Mouse (Mus musculus) lung, embryonic 14.5 days (tissue): ENCODE results near the gene Vmn1r176. TPM values are rescaled to one million over a fixed set of nuclear protein-coding genes. Genes with fewer than 3 reads are reported as not detected.
"Not testable (repeated sequence)": the region's sequence is repeated elsewhere in the genome, so short reads cannot be mapped to it uniquely, and the experiment has no call there.

ENCODE experiments used
- ATAC-seq: fragments of 200-750 bp; cut with Nextera tagmentation; 2 replicates; pipeline ENCODE4 v1.8.0; 2017; ENCODE audit warnings: mild to moderate bottlenecking, moderate TSS enrichment, moderate library complexity; ENCODE audit not compliant: insufficient read depth
- DNase-seq: peaks from one replicate; pipeline ENCODE4 v3.0.0-alpha.2; 2015
- H3K27ac ChIP-seq: fragments of 300-500 bp; sonication (generic); 2 replicates; pipeline ENCODE4 v1.5.1; 2014; ENCODE audit warnings: low read depth, mild to moderate bottlenecking, moderate library complexity
- H3K27me3 ChIP-seq: fragments of 300-500 bp; sonication (generic); 2 replicates; pipeline ENCODE4 v1.6.1; 2014; ENCODE audit warnings: low read length, control low read depth; ENCODE audit not compliant: insufficient read depth
- H3K36me3 ChIP-seq: fragments of 300-500 bp; sonication (generic); 2 replicates; pipeline ENCODE4 v1.6.1; 2014; ENCODE audit warnings: control low read depth; ENCODE audit not compliant: insufficient read depth
- H3K4me1 ChIP-seq: fragments of 300-500 bp; sonication (generic); 2 replicates; pipeline ENCODE4 v1.6.1; 2014; ENCODE audit warnings: antibody characterized with exemption, control low read depth; ENCODE audit not compliant: insufficient read depth
- H3K4me2 ChIP-seq: fragments of 300-500 bp; sonication (generic); 2 replicates; pipeline ENCODE4 v1.6.1; 2014; ENCODE audit warnings: mild to moderate bottlenecking
- H3K4me3 ChIP-seq: fragments of 300-500 bp; sonication (generic); 2 replicates; pipeline ENCODE4 v1.5.1; 2014; ENCODE audit warnings: low read depth, low read length
- H3K9ac ChIP-seq: fragments of 300-500 bp; sonication (generic); 2 replicates; pipeline ENCODE4 v1.6.1; 2014
- H3K9me3 ChIP-seq: fragments of 300-500 bp; sonication (generic); 2 replicates; pipeline ENCODE4 v1.6.1; 2016; ENCODE audit warnings: low read depth, low read length, control low read depth
- CTCF ChIP-seq: IDR thresholded peaks from 2 replicates; pipeline ENCODE4 v1.5.1; 2016; ENCODE audit warnings: antibody characterized with exemption, low read depth
- WGBS: fragments of 180-500 bp; shearing (Covaris S2); extraction: QIAGEN DNeasy Blood & Tissue Kit; methylation state at CpG from one replicate; pipeline ENCODE4 v1.1.7; 2014; 5-methylcytosine and 5-hydroxymethylcytosine counted together
- polyA plus RNA-seq: library from polyadenylated mRNA; unstranded; fragments of >200 nt; fragmentation: Nextera tagmentation; extraction: Ambion mirVana; gene quantifications from 2 replicates; pipeline ENCODE4 v1.2.1, GENCODE M21; 2014

Vmn1r176 gene
- polyA plus RNA-seq, result not detected in 2 replicates

DNA sequence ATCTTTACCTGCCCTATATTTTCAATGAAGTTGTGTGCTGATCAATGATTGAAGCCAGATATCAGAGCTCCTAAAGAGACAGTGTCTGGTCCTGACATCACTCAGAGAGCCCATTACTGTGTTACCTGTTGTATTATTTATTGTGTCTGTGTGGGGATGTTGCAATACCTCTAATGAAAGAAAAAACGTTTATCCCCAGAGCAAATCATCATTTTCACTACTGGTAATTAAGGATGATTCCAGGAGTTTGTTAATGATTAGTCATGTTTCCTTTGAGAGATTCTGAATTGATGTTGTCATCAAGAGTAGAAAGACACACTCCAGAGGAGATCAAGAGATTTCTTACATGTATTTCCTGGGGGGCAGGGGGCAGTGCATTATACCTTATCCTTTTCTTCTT is at the start of gene Vmn1r176:
Gene Vmn1r176, minus strand, starts transcription at position 101 of the 400 bp plus-strand sequence.
- not testable (repeated sequence) for ATAC-seq, H3K4me1 ChIP-seq, H3K27me3 ChIP-seq, H3K4me2 ChIP-seq, H3K9me3 ChIP-seq, H3K27ac ChIP-seq, H3K36me3 ChIP-seq, H3K4me3 ChIP-seq, H3K9ac ChIP-seq, DNase-seq
- no CpG with 5 or more reads among the region's 1 CpGs for WGBS

- not testable (repeated sequence) for H3K4me2 ChIP-seq, H3K27me3 ChIP-seq, DNase-seq, H3K4me3 ChIP-seq, H3K4me1 ChIP-seq, H3K9ac ChIP-seq, H3K36me3 ChIP-seq, H3K27ac ChIP-seq, H3K9me3 ChIP-seq, ATAC-seq
- 57% methylated on average over 3 of the region's 4 CpGs for WGBS
Measured at GRCm38 (mm10) chr7:23876918-23877317, 39.7 kb upstream of the Vmn1r176 start.

- WGBS, result 7% methylated on average over 1 of the region's 1 CpGs
- not testable (repeated sequence) for H3K4me1 ChIP-seq, DNase-seq, H3K4me2 ChIP-seq, H3K9me3 ChIP-seq, H3K4me3 ChIP-seq, H3K27me3 ChIP-seq, H3K36me3 ChIP-seq, H3K27ac ChIP-seq, H3K9ac ChIP-seq, ATAC-seq
Measured at GRCm38 (mm10) chr7:23866349-23866748, 29.2 kb upstream of the Vmn1r176 start, which contains the start of gene Vmn1r177. Gene Vmn1r177 (minus strand): TSS chr7:23866449.

DNA sequence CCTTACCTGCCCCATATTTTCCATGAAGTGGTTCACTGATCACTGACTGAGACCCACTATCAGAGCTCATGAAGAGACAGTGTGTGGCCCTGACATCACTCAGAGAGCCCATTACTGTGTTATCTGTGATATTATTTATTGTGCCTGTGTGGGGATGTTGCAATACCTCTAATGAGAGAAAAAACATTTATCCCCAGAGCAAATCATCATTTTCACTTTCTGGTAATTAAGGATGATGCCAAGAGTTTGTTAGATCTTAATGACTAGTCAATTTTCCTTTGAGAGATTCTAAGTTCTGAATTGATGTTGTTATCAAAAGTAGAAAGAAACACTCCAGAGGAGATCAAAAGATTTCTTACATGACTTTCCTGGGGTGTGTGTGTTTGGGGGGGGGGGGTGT is 26.6 kb downstream of the Vmn1r176 start, which contains the start of gene Vmn1r175:
Gene Vmn1r175, minus strand, starts transcription at position 101 of the 400 bp plus-strand sequence.
- not testable (repeated sequence) for DNase-seq, H3K9ac ChIP-seq, H3K27ac ChIP-seq, ATAC-seq, H3K27me3 ChIP-seq, H3K4me1 ChIP-seq, H3K9me3 ChIP-seq, H3K36me3 ChIP-seq, H3K4me2 ChIP-seq, H3K4me3 ChIP-seq

GRCm38 (mm10) chr7:23784526-23784925 is 52.6 kb downstream of the Vmn1r176 start:
- Histone ChIP-seq H3K27me3 (no peaks in the 10 kb centered on the region), H3K27ac (no peak overlapping the region), H3K4me1 (no peaks in the 10 kb centered on the region), H3K9ac (no peak overlapping the region), H3K4me3 (no peak overlapping the region), H3K9me3 (peaks cover 3% of the 10 kb centered on the region; the same call in 1 of the 2 replicates), H3K4me2 (no peak overlapping the region), H3K36me3 (no peaks in the 10 kb centered on the region)
- DNase-seq, result no peak
- no peak for ATAC-seq
- no peak for TF ChIP-seq CTCF
- 79% methylated on average over 6 of the region's 6 CpGs for WGBS

Other genes starting within 250 kb of the Vmn1r176 start
- gene Vmn1r170, start 231.2 kb downstream of the Vmn1r176 start, polyA plus RNA-seq, result not detected in 2 replicates
- not detected in 2 replicates for gene Vmn1r171, start 206.7 kb downstream of the Vmn1r176 start, polyA plus RNA-seq
- not detected in 2 replicates for gene Vmn1r172, start 179.1 kb downstream of the Vmn1r176 start, polyA plus RNA-seq
- gene Vmn1r173, start 136.7 kb downstream of the Vmn1r176 start, polyA plus RNA-seq, result not detected in 2 replicates
- not detected in 2 replicates for gene Vmn1r174, start 85.1 kb downstream of the Vmn1r176 start, polyA plus RNA-seq
- gene Vmn1r175, start 26.7 kb downstream of the Vmn1r176 start, polyA plus RNA-seq, result not detected in 2 replicates
- not detected in 2 replicates for gene Vmn1r177, start 29.1 kb upstream of the Vmn1r176 start, polyA plus RNA-seq
- not detected in 2 replicates for gene Vmn1r178, start 54.6 kb upstream of the Vmn1r176 start, polyA plus RNA-seq
- not detected in 2 replicates for gene Vmn1r179, start 89.6 kb upstream of the Vmn1r176 start, polyA plus RNA-seq
- gene Vmn1r180, start 113.3 kb upstream of the Vmn1r176 start, polyA plus RNA-seq, result not detected in 2 replicates
- not detected in 2 replicates for gene Vmn1r181, start 137.2 kb upstream of the Vmn1r176 start, polyA plus RNA-seq
- gene V1rd19, start 164.3 kb upstream of the Vmn1r176 start, polyA plus RNA-seq, result not detected in 2 replicates
- not detected in 2 replicates for gene Vmn1r183, start 215.9 kb upstream of the Vmn1r176 start, polyA plus RNA-seq
- 22.8 and 27.2 TPM in 2 replicates for gene Zfp180, start 244.6 kb upstream of the Vmn1r176 start, polyA plus RNA-seq